Mouse (Mus musculus) liver, adult 2 months (tissue): ENCODE results near the gene Sox2. TPM values are rescaled to one million over a fixed set of nuclear protein-coding genes. Genes with fewer than 3 reads are reported as not detected.
A peak's percentile ranks its signal among the peaks of the same experiment; 100 is the strongest.

Experiments used
- DNase-seq: peaks from one replicate; pipeline ENCODE4 v3.0.0-alpha.2; 2011; ENCODE audit warnings: low read depth, low spot score; ENCODE audit errors: extremely low read depth
- H3K27ac ChIP-seq: fragments of 200-500 bp; replicated peaks from 2 replicates; pipeline ENCODE4 v1.5.1; 2012; ENCODE audit warnings: low read depth, mild to moderate bottlenecking, control low read depth, inconsistent platforms, low read length; ENCODE audit not compliant: insufficient read depth
- H3K27me3 ChIP-seq: fragments of 200-500 bp; 2 replicates; pipeline ENCODE4 v1.6.1; 2012; ENCODE audit warnings: mild to moderate bottlenecking, moderate library complexity, low read length, inconsistent platforms; ENCODE audit not compliant: control insufficient read depth, insufficient read depth
- H3K36me3 ChIP-seq: fragments of 200-500 bp; 2 replicates; pipeline ENCODE4 v1.6.1; 2012; ENCODE audit warnings: low read length, inconsistent platforms; ENCODE audit not compliant: control insufficient read depth, insufficient read depth
- H3K4me1 ChIP-seq: fragments of 200-500 bp; 2 replicates; pipeline ENCODE4 v1.6.1; 2011; ENCODE audit warnings: low read length; ENCODE audit not compliant: control insufficient read depth, insufficient read depth
- H3K4me3 ChIP-seq: fragments of 200-500 bp; 2 replicates; pipeline ENCODE4 v1.5.1; 2011; ENCODE audit warnings: low read depth, mild to moderate bottlenecking, control low read depth, low read length, moderate library complexity; ENCODE audit not compliant: insufficient read depth
- H3K79me2 ChIP-seq: fragments of 200-500 bp; 2 replicates; pipeline ENCODE4 v1.6.1; 2012; ENCODE audit warnings: inconsistent platforms, mild to moderate bottlenecking, low read length, moderate library complexity; ENCODE audit not compliant: control insufficient read depth, insufficient read depth
- H3K9ac ChIP-seq: fragments of 200-500 bp; 2 replicates; pipeline ENCODE4 v1.6.1; 2012; ENCODE audit warnings: low read depth, mild to moderate bottlenecking, control low read depth, inconsistent platforms, low read length
- CTCF ChIP-seq: fragments of 200-500 bp; IDR thresholded peaks from 2 replicates; pipeline ENCODE4 v1.5.1; 2011; ENCODE audit warnings: low read depth, low read length, control low read depth
- POLR2A ChIP-seq: fragments of 200-500 bp; IDR thresholded peaks from 2 replicates; pipeline ENCODE4 v1.6.1; 2011; ENCODE audit warnings: low read length, control low read depth; ENCODE audit not compliant: insufficient read depth; ENCODE audit errors: extremely low read depth
- WGBS: fragments of 180-500 bp; shearing (Covaris S2); methylation state at CpG from one replicate; pipeline ENCODE4 v1.1.7; 2018; 5-methylcytosine and 5-hydroxymethylcytosine counted together
- polyA plus RNA-seq: library from polyadenylated mRNA; depleted of rRNA; stranded (reverse); fragments of >200 nt; gene quantifications from 2 replicates; pipeline ENCODE4 v1.2.3, GENCODE M21; 2012
- total RNA-seq: library from RNA; depleted of rRNA; stranded (reverse); fragments of >200 nt; gene quantifications from 2 replicates; pipeline ENCODE4 v1.2.3, GENCODE M21; 2014

The Sox2 gene
- total and polyA plus RNA-seq, 2 experiments: not detected

DNA sequence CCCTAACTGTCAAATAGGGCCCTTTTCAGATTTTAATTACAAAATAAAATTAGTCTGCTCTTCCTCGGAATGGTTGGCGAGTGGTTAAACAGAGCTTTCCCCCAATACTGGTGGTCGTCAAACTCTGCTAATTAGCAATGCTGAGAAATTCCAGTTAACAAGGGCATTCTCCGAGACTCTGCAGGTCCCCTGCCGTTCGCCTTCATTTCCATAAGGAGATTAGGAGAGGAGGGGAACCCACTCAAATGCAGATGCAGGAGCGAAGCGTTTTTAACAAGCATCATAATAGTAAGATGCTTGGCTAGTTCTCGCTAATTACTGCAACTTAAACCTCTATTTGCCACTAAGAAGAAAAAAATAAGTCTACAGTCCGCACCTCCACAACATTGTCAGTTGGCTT, 4.0 kb upstream of the Sox2 start:
- H3K79me2 ChIP-seq: no peaks in the 10 kb centered on the region
- no peak for DNase-seq
- H3K9ac ChIP-seq: no peak overlapping the region
- no peak for TF ChIP-seq POLR2A
- no peak for TF ChIP-seq CTCF
- 4% methylated on average over 10 of the region's 10 CpGs for WGBS
- H3K27me3 ChIP-seq: peaks cover 34% of the 10 kb centered on the region
- no peaks in the 10 kb centered on the region for H3K36me3 ChIP-seq
- 0 out of 2 replicates have a peak, but pooled peaks cover 1% of the 10 kb centered on the region for H3K4me1 ChIP-seq
- H3K4me3 ChIP-seq: no peak overlapping the region
- H3K27ac ChIP-seq: no peak overlapping the region

DNA sequence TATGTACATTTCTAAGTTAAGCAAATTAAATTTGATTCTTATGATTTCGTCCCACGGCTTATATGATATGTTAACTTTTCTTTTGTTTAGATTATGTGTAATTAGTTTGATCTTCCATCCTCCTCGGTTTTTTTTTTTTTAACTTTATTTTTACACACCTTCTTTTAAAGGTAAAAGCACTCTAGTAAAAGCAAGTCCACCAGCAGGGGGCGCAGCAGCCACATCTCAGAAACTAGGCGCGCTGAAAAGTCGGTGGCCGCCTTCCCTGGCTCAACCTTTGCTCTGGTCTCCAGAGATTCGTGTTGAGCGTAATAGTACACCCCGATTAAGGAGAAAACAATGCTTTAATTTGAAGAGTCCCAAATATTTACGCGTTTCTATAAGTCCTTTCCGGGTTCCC, 2.5 kb upstream of the Sox2 start:
- TF ChIP-seq POLR2A (no peak), CTCF (peak; percentile 78)
- Histone ChIP-seq H3K4me1 (0 out of 2 replicates have a peak, but pooled peaks cover 1% of the 10 kb centered on the region), H3K27me3 (peaks cover 31% of the 10 kb centered on the region), H3K79me2 (no peaks in the 10 kb centered on the region), H3K36me3 (no peaks in the 10 kb centered on the region), H3K27ac (no peak overlapping the region), H3K9ac (no peak overlapping the region), H3K4me3 (no peak overlapping the region)
- DNase-seq: peak; percentile 39
- WGBS: 2% methylated on average over 14 of the region's 14 CpGs

DNA sequence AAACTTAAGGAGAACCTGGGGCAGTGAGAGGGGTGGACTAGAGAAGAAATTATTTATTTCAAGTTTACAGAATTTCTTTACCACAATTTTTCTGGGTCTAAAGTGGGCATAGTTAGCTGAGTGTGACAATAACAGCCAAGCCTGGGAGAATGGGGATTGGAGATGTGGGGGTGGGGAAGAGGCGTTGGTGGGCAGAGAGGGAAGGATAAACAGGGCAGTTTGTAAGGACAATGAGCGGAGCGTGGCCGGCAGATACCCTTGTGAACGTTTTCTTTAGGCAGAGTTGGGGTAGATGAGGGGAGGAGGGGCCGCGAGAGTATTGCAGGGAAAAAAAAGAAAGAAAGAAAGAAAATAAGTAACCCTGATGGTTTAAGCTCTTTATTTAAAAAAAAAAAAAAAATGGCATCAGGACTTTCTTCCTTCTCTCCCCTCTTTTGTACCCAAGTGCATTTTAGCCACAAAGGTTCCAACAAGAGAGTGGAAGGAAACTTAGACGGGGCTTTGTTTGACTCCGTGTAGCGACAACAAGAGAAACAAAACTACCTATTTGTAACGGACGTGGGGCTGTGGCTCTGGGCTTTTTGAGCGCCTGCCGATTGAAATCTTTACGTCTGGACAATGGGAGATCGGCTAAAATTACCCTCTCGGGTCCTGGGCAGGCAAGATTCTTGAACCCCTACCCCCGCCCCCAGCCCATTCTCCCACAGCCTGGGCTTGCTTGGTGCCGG, 1.9 kb upstream of the Sox2 start:
- H3K4me1 ChIP-seq: 0 out of 2 replicates have a peak, but pooled peaks cover 1% of the 10 kb centered on the region
- WGBS: 6% methylated on average over 19 of the region's 19 CpGs
- no peaks in the 10 kb centered on the region for H3K79me2 ChIP-seq
- peaks cover 32% of the 10 kb centered on the region for H3K27me3 ChIP-seq
- no peaks in the 10 kb centered on the region for H3K36me3 ChIP-seq
- no peak for DNase-seq
- no peak overlapping the region for H3K4me3 ChIP-seq
- H3K27ac ChIP-seq: no peak overlapping the region
- no peak overlapping the region for H3K9ac ChIP-seq
- no peak for TF ChIP-seq CTCF
- no peak for TF ChIP-seq POLR2A

DNA sequence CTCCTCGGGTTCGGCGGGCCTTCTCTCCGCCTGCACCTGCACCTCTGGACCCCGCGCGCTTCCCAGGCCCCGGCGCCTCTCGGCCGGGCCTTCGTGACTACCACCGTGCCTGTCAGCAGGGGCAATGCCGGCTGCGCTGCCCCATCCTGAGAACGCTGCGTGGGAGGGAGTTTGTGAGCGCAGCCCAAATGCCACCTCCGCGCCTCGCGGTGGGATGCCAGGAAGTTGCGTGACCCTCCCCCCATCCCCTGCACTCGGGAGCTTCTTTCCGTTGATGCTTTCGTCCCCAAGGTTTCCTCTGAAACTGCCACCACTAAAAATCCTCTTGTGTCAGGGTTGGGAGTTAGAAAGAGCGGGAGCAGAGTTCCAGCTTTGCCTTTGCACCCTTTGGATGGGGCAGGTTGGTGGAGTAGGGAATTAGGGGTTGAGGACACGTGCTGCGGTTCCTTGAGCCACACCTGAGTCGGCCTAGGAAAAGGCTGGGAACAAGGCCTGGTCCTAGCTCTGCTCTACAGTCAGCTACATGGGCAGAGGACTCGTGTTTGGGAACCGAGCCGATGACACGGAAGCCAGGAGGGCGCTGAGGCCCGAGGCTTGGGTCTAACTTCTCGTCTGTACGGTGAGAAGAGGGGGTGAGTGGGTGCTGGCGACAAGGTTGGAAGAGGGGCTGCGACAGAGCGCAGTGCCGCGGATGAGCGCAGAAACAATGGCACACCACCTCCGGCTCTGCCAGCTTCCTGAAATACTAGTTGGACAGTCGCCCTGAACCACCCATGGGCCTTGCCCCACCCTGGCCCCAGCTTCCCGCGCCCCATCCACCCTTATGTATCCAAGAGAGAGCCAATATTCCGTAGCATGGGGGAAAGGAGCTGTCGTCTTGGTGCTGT, 1.1 kb upstream of the Sox2 start:
- Histone ChIP-seq H3K27me3 (peaks cover 35% of the 10 kb centered on the region), H3K4me3 (no peak overlapping the region), H3K36me3 (no peaks in the 10 kb centered on the region), H3K79me2 (no peaks in the 10 kb centered on the region), H3K9ac (no peak overlapping the region), H3K27ac (no peak overlapping the region), H3K4me1 (0 out of 2 replicates have a peak, but pooled peaks cover 1% of the 10 kb centered on the region)
- no peak for TF ChIP-seq POLR2A
- TF ChIP-seq CTCF: no peak
- 3% methylated on average over 50 of the region's 50 CpGs for WGBS
- no peak for DNase-seq

DNA sequence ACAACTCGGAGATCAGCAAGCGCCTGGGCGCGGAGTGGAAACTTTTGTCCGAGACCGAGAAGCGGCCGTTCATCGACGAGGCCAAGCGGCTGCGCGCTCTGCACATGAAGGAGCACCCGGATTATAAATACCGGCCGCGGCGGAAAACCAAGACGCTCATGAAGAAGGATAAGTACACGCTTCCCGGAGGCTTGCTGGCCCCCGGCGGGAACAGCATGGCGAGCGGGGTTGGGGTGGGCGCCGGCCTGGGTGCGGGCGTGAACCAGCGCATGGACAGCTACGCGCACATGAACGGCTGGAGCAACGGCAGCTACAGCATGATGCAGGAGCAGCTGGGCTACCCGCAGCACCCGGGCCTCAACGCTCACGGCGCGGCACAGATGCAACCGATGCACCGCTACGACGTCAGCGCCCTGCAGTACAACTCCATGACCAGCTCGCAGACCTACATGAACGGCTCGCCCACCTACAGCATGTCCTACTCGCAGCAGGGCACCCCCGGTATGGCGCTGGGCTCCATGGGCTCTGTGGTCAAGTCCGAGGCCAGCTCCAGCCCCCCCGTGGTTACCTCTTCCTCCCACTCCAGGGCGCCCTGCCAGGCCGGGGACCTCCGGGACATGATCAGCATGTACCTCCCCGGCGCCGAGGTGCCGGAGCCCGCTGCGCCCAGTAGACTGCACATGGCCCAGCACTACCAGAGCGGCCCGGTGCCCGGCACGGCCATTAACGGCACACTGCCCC, 586 bp downstream of the Sox2 start:
- H3K79me2 ChIP-seq: no peaks in the 10 kb centered on the region
- peaks cover 35% of the 10 kb centered on the region for H3K27me3 ChIP-seq
- 0 out of 2 replicates have a peak, but pooled peaks cover 1% of the 10 kb centered on the region for H3K4me1 ChIP-seq
- no peaks in the 10 kb centered on the region for H3K36me3 ChIP-seq
- WGBS: 3% methylated on average over 67 of the region's 67 CpGs
- DNase-seq: no peak
- no peak overlapping the region for H3K9ac ChIP-seq
- H3K4me3 ChIP-seq: no peak overlapping the region
- H3K27ac ChIP-seq: no peak overlapping the region
- TF ChIP-seq POLR2A (no peak), CTCF (no peak)
